Mouse (Mus musculus): ENCODE measurements at regions not wholly inside any gene's neighbourhood (a gene's known extent, or its start where the extent isn't known, plus 50 kb on each side); places are given as distances from the start of the nearest gene placed in this dataset.

DNA sequence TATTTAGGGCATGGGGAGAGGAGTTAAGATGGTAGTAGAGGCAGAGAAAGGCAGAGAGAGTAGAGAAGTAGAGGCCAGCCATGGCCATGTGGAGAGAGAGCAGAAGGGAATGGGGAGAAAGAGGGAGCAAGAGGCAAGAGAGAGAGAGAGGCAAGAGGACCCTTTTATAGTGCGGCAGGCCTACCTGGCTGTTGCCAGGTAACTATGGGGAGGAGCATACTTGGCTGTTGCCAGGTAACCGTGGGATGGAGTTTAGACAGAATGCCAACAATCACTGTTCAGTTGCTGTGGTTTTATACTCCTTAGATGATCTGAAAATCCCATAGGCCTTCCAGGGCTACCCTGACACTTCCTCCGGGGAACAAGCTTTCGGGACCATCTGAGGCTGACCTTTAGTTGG lies 222.0 kb upstream of the Peli2 start:
- TF ChIP-seq POLR2A (IDR thresholded peaks at IDR 0.05; ENCODE audit: low read depth, low read length) (no peak), CTCF (conservative IDR thresholded peaks at IDR 0.05; ENCODE audit: insufficient read depth, insufficient read length, low read depth, low read length) (no peak)
